Comparison of ENCODE assay signal across 21 mouse cellular contexts in genomic region chr9:30520116-30520515, GRCm38 (mm10).
A peak's percentile ranks its signal among the peaks of the same experiment; 100 is the strongest.
DNase-seq lines count a peak whose midpoint lies in the region; ATAC-seq and TF ChIP-seq lines count a peak whose summit lies in the region.
"Had no signal": no experiment of that assay in that cellular context is flagged by ENCODE, and none has a peak within 500 bp of the region (broad histone marks: within the 10 kb centered on the region; RNA-seq: fewer than 3 reads in every experiment).

No protein-coding gene starts in this region.

- 0 out of 2 replicates have a peak, but pooled peaks cover 7% of the 10 kb centered on the region for H3K4me1 ChIP-seq in hindbrain, postnatal 0 days (ENCODE audit: insufficient read depth, low read length)
- H3K4me1 ChIP-seq in hindbrain, embryonic 14.5 days (replicated peaks; ENCODE audit: control insufficient read depth, insufficient read depth, low read length), result peaks cover 14% of the 10 kb centered on the region
- H3K4me1 ChIP-seq in embryonic facial prominence, embryonic 12.5 days, result peaks cover 32% of the 10 kb centered on the region
- peaks cover 32% of the 10 kb centered on the region for H3K4me1 ChIP-seq in limb, embryonic 13.5 days

- TF ChIP-seq CTCF in hindbrain, postnatal 0 days (IDR thresholded peaks at IDR 0.05; ENCODE audit: low read depth), result no peak

- WGBS in hindbrain, postnatal 0 days, result 36% methylated on average over 1 of the region's 1 CpGs
- WGBS in hindbrain, embryonic 14.5 days, result 36% methylated on average over 1 of the region's 1 CpGs
- WGBS in embryonic facial prominence, embryonic 12.5 days, result 52% methylated on average over 1 of the region's 1 CpGs
- 53% methylated on average over 1 of the region's 1 CpGs for WGBS in limb, embryonic 13.5 days

- H3K9me3 ChIP-seq in hindbrain, postnatal 0 days (ENCODE audit: low read length), result no peaks in the 10 kb centered on the region
- H3K9me3 ChIP-seq in hindbrain, embryonic 14.5 days (ENCODE audit: control insufficient read depth, low read length), result no peaks in the 10 kb centered on the region
- H3K9me3 ChIP-seq in embryonic facial prominence, embryonic 12.5 days, result no peaks in the 10 kb centered on the region
- H3K9me3 ChIP-seq in limb, embryonic 13.5 days, result no peaks in the 10 kb centered on the region
- H3K9me3 ChIP-seq: limb, embryonic 15.5 days; midbrain, embryonic 12.5 days had no signal

- H3K4me3 ChIP-seq in hindbrain, postnatal 0 days (ENCODE audit: low read length), result no peak overlapping the region
- H3K4me3 ChIP-seq in hindbrain, embryonic 14.5 days (replicated peaks; ENCODE audit: low read length), result no peak overlapping the region
- no peak overlapping the region for H3K4me3 ChIP-seq in embryonic facial prominence, embryonic 12.5 days
- H3K4me3 ChIP-seq in limb, embryonic 13.5 days, result no peak overlapping the region
- H3K4me3 ChIP-seq: limb, embryonic 15.5 days; midbrain, embryonic 12.5 days had no signal

- peak; percentile 56 for DNase-seq in embryo, embryonic 10 days (ENCODE audit: low spot score)
- DNase-seq in embryo, embryonic 9.5 days (ENCODE audit: extremely low spot score), result no peak
- DNase-seq in hindbrain, postnatal 0 days (ENCODE audit: low spot score), result no peak
- DNase-seq in hindbrain, embryonic 14.5 days (ENCODE audit: low spot score), result no peak
- DNase-seq in spleen, adult 12 weeks (ENCODE audit: low spot score), result no peak
- DNase-seq in adrenal gland, postnatal 36 days, result no peak
- DNase-seq: adrenal gland, postnatal 14 days; cerebellum, adult 18-20 months; cerebellum, postnatal 36 days; gastrocnemius, postnatal 10 days; heart, postnatal 14 days; kidney, adult 2 months; liver, postnatal 0 days; lung, postnatal 4 days; spleen, adult 18-20 months; thymus, adult 18-20 months had no signal

- H3K27me3 ChIP-seq in hindbrain, postnatal 0 days (ENCODE audit: insufficient read depth, low read length), result no peaks in the 10 kb centered on the region
- H3K27me3 ChIP-seq in hindbrain, embryonic 14.5 days (ENCODE audit: control insufficient read depth, insufficient read depth, low read length), result no peaks in the 10 kb centered on the region
- H3K27me3 ChIP-seq in embryonic facial prominence, embryonic 12.5 days, result no peaks in the 10 kb centered on the region
- H3K27me3 ChIP-seq in limb, embryonic 13.5 days, result no peaks in the 10 kb centered on the region
- H3K27me3 ChIP-seq: limb, embryonic 15.5 days; midbrain, embryonic 12.5 days had no signal

- peak overlapping the region; percentile 61; the same call in 1 of the 2 replicates for H3K27ac ChIP-seq in hindbrain, postnatal 0 days
- no peak overlapping the region for H3K27ac ChIP-seq in hindbrain, embryonic 14.5 days
- H3K27ac ChIP-seq in embryonic facial prominence, embryonic 12.5 days, result peak overlapping the region; percentile 78
- peak overlapping the region; percentile 69; the same call in 1 of the 2 replicates for H3K27ac ChIP-seq in limb, embryonic 13.5 days
- H3K27ac ChIP-seq: midbrain, embryonic 12.5 days had no signal

- no peak overlapping the region for H3K9ac ChIP-seq in hindbrain, postnatal 0 days (replicated peaks; ENCODE audit: low read length)
- no peak overlapping the region for H3K9ac ChIP-seq in hindbrain, embryonic 14.5 days
- H3K9ac ChIP-seq in embryonic facial prominence, embryonic 12.5 days, result no peak overlapping the region
- H3K9ac ChIP-seq in limb, embryonic 13.5 days, result no peak overlapping the region
- H3K9ac ChIP-seq: limb, embryonic 15.5 days; liver, postnatal 0 days; midbrain, embryonic 12.5 days had no signal

- ATAC-seq in hindbrain, postnatal 0 days, result no peak
- ATAC-seq in hindbrain, embryonic 14.5 days (ENCODE audit: low FRiP score), result no peak
- ATAC-seq in embryonic facial prominence, embryonic 12.5 days (ENCODE audit: insufficient number of reproducible peaks, insufficient read depth, low FRiP score, low TSS enrichment), result no peak
- ATAC-seq in limb, embryonic 13.5 days (ENCODE audit: low FRiP score, low read depth), result no peak
- ATAC-seq: liver, postnatal 0 days had no signal

- H3K4me2 ChIP-seq in hindbrain, postnatal 0 days (ENCODE audit: low read depth, low read length), result no peak overlapping the region
- H3K4me2 ChIP-seq in hindbrain, embryonic 14.5 days (replicated peaks), result no peak overlapping the region
- no peak overlapping the region for H3K4me2 ChIP-seq in embryonic facial prominence, embryonic 12.5 days (replicated peaks)
- H3K4me2 ChIP-seq in limb, embryonic 13.5 days (replicated peaks), result no peak overlapping the region
- H3K4me2 ChIP-seq: heart, embryonic 11.5 days; limb, embryonic 15.5 days; midbrain, embryonic 12.5 days had no signal

- H3K36me3 ChIP-seq in hindbrain, postnatal 0 days (ENCODE audit: insufficient read depth, low read length), result no peaks in the 10 kb centered on the region
- no peaks in the 10 kb centered on the region for H3K36me3 ChIP-seq in hindbrain, embryonic 14.5 days (replicated peaks; ENCODE audit: control insufficient read depth, insufficient read depth)
- H3K36me3 ChIP-seq in embryonic facial prominence, embryonic 12.5 days, result no peaks in the 10 kb centered on the region
- H3K36me3 ChIP-seq in limb, embryonic 13.5 days, result no peaks in the 10 kb centered on the region
- H3K36me3 ChIP-seq: limb, embryonic 15.5 days; midbrain, embryonic 12.5 days had no signal
